Mouse (Mus musculus): ENCODE data around the gene Flvcr2.
"Not testable (repeated sequence)": the region's sequence is repeated elsewhere in the genome, so short reads cannot be mapped to it uniquely, and the experiment has no call there.

The Flvcr2 gene

DNA sequence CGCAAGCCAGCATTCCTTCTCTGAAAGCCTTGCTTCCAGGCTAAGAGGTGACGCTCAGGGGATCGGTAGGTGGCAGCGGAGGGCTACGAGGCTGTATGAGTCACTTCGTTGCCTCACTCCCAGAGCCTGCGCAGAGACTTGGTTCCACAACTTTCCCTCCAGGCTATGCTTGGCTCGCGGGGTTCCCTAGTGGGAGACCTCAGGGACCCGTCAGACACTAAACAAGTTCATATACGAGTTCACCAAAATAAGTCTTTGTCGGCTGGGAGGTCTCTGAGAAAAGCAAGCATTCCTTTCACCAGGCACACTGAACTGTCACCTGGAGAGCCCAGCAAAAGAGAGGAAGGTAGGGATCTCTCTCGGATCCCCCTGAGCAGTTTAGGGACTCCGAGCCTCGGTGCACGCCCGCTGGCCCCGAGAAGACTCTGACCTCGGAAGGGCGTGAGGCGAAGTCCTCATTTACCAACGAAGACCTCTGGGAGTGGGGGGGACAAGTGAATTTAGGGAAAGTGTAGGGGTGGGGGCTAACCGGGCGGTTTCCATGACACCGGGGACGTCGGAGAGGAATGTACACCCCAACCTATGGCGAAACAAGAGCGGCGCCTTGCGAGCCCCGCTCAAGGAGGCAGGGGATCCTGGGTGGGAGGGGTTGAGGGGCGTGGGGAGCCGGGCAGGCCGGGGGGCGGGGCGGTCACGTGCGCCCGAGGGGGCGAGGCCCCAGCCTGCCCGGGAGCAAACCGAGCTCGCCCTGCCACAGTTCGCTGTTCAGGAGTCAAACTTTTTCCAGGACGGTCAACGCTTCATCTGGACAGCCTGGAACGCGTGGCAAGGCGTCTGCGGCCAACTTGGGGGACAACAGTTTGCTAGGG lies at the start of gene Flvcr2:
Gene Flvcr2 (plus strand): TSS at position 713 of the 869 bp plus-strand sequence.
- peak; percentile 88 for DNase-seq (ENCODE audit: low read depth, low spot score)

DNA sequence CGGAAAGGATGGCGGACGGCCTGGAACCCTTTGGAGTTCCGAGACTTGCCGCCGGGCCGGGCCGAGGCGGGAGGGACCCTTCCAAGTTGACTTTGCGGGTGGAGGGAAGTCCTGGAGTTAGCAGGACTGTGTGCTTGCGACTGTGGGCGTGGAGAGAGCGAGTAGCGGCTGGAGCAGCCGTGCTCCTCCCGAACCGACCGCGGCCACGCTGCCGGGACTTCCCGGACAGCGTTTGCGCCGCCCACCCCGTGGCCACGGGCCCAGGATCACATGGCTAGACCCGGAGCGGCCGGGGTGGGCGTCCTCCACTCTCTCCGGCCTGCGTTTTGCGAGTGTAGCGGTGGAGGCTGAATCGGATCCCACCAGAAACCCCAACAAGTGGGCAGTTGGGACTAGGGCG lies 48.2 kb upstream of the Flvcr2 start:
- DNase-seq (ENCODE audit: low read depth, low spot score) = not testable (repeated sequence)

DNA sequence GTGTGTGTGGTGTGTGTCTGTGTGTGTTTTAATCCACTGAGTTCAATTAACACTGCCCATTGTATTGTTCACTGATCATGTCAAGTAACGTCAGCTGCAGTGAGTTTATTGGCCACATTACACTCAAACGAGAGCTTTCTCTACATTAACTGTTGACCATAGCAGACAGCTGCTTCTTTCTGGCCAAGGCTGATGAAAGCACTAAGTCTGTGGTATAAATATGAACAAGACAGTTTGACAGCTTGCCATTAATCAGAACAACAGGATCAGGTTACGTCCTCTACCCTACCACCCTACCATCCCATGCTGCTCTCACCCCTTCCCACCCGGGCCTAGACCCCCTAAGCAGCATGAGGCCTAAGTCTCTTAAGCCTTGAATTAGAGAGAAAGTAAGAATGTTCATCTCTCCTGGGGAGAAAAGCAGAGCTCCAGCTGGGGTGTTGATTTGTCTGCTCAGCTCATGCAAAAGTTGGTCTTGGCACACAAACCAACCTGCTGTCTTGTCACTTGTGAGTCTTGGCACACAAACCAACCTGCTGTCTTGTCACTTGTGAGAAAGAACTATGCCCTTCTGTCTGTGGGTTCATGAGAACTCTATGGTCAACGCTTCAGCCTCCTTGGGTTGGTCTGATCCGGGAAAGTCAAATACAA lies 46.0 kb upstream of the Flvcr2 start:
- DNase-seq (ENCODE audit: low read depth, low spot score) = no peak

DNA sequence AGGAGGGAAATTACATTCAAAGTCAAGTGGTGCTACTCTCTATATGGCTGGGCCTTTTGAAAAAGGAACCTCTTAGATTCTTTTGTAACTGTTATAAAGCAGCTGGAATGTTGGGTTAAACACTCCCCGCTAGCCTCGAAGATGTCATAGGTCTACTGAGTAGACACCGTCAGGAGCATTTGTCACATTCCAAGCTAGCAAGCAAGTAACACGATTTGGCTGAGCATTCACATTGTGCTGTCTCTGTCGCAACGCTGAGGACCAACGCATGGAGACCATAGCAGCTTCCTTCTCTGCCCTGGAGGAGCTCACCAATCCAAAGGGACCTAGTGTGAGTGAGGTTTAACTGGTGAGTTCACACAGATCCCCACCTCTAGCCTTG lies 45.5 kb upstream of the Flvcr2 start:
- peak; percentile 47 for DNase-seq (ENCODE audit: low read depth, low spot score)

DNA sequence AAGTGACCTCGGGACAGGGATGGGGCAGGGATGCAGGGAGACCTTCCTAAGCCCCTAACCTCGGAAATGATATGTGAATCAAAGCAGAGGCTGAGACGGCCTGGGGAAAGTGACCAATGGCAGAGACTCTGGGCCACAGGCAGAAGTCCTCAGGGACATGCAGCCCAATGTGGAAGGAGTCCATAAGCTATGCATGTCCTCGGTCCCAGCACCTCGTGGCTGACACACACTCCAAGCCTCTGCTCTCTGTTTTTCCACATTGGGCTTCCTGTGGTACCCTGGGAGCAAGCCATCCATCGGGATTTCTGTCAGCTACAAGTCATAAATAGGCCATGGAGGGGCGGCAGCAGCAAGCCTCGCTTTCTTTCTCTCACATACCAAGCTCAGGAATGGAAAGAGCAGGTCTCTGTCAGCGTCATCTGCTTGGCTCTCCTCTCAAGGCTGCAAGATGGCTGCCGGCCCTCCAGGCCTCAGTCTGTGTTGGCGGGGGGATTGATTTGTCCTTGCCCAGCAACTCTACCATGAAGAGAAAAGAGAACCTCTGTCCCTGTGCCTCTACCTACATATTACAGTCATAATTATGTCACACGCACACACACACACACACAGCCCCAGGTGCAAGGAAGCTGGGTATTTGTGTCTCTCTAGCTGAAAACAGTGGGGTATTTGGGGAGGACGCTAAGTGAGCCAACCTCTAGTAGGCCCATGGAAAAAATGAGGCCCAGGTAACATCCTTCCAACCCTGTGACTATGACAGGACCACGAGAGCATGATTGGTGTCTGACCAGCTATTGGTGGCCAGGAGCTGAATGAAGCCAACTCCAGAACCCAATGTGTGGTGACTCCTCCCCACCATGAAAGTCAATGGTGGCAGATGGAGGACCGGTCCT lies 43.9 kb upstream of the Flvcr2 start:
- DNase-seq (ENCODE audit: low read depth, low spot score) = no peak

DNA sequence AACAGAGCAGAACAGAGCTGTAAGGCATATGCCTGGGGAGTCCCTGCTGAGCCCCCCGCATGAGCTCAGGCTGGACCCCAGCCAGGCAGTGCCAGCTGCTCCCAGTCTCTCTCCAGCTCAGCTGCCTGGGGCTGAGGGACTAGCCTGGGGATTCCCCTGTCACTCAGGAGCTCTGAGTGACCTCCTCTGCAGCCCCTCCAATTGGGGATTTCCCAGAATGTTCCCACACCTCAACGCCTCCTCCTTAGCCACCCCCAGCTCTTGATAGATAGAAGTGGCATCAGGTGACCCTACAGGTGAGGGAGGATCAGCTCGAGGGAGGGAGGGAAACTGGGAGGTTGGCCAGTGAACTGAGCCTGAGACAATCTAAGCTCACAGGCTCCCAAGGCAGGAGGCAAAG lies 42.8 kb upstream of the Flvcr2 start:
- DNase-seq (ENCODE audit: low read depth, low spot score) = no peak

DNA sequence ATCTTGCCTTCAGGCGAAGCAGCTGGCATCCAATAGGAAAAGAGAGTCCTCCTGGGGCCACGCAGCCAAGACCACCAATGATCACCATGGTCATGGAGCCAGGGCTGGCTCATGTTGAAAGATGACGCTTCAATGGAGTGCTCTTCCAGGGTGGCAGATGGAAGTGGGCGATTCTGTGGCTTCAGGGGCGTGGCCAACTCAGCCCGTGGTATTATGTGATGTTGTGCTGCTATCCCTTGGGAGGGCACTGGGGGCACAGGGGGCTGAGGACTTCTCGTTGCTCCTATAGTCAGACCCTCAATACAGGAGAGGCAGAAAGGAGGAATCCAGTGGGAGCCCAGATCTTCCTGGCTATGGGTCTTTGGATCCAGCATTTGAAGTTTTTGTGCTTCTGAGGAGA lies 41.8 kb upstream of the Flvcr2 start:
- peak; percentile 38 for DNase-seq (ENCODE audit: low read depth, low spot score)

DNA sequence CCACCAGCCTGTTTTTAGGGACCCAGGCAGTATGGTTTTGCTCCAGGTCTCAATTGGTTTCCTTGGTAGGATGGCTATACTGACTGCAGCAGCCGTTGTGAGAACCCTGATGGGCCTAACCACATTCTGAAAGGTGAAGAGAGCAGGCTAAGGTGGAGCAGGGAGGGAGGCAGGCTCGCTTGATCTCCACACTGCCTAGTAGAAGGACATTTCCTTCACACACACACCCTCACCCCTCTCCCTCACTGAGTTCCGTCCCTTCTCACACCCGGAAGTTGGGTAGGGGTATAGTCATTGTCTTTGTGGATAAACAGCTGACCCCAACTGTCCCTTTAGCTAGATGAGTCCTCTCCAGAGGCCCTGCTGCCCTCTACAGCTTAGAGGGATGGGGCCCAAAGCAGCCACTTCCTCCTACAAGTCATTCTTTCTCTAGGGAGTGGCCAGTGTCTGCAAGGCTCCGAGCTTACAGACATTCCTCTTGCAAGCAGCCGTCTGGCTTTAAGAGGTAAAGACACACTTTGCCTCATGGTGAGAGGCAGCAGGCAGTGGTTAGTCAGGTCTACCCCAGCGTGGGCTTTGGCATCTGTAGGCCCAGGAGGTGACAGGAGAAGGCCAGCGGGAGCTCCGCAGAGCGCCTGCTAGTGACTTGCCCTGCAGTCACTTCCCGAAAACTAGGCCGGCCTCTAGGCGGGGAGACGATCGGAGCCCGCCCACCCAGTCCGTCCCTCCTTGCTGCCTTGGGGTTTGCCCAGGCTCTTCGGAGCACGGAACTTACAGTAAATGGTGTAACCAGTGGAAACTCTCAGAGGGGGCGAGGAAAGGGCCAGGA lies 41.1 kb upstream of the Flvcr2 start:
- peak; percentile 78 for DNase-seq (ENCODE audit: low read depth, low spot score)

DNA sequence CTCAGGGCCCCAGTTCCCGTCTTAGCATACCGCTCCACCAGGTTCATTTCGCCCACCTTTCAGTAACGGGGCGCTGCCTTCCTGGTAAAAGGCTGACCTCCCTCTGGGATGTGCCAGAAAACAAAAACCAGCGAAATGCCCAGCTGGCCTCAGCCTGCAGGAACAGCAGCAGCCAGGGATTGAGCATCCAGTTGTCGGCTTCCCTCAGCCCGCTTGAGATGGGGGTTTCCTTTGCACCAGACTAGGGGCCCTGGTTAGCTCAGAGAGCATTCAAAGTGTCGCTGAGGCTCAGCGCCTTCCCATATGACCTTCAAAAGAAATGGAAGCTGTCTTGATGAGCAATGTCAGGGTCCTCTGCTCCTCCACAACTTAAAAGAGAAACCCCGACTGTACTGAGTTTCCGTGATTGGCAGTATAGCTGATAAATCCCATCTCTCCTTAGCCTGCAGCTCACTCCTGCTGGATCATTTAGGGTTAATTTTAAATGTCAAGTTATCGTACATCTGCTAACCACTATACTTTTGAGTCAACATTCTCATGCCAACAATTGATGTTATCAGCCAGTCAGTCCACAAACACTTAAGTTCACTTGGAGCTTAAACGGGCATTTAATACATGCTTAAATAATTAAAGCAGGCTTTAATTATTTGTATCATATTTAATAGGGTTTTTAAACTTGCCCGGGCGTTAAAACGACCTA lies 40.4 kb upstream of the Flvcr2 start:
- no peak for DNase-seq (ENCODE audit: low read depth, low spot score)

DNA sequence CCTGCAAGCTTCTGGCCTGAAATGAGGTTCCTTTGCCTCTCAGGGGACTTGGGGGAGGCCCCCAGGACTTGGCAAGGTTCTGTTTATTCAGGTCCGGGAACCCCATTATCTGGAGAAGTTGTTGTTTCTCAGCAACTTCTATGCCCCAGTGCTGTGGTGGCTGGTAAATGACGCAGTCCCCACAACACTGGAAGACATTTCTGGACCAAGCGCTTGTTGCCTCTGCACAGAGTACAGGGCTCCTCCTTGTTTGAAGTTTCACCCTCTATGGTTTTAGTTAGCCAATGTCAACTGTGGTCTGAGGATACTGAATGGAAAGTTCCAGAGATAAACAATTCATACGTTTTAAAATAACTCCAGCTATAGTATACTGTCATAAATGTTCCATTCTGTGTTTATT lies 39.4 kb upstream of the Flvcr2 start:
- no peak for DNase-seq (ENCODE audit: low read depth, low spot score)

DNA sequence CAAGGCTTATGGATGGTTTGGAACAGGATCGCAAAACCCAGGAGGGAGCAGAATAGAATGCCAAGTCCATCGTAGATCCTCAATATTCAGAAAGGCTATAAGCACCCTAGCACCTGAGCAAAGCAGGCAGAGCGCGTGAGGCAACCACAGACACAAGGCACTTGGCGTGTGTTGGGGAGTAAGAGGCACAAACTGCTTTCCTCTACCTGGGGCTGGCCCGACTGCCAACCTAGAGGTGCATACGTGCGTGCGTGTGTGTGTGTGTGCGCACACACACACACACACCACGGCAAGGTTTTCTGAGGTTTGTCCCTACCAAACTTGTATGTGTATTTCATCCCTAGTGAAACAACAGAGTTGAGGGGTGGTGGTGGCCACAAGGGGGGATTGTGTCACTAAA lies 38.9 kb upstream of the Flvcr2 start:
- no peak for DNase-seq (ENCODE audit: low read depth, low spot score)

DNA sequence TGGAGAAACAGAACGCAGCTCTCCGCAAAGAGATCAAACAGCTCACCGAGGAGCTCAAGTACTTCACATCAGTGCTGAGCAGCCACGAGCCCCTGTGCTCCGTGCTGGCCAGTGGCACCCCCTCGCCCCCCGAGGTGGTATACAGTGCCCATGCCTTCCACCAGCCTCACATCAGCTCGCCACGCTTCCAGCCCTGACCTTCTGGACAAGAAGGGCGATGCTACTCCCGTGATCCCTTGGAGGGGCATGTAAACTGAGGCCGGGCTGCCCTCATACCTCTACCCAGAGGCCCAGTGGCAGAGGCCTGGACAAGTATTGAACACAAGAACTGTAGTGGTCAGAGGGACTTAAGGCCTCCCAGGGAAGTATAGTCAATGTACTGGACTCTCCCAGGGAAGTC lies 37.8 kb upstream of the Flvcr2 start:
- DNase-seq (ENCODE audit: low read depth, low spot score) = no peak

DNA sequence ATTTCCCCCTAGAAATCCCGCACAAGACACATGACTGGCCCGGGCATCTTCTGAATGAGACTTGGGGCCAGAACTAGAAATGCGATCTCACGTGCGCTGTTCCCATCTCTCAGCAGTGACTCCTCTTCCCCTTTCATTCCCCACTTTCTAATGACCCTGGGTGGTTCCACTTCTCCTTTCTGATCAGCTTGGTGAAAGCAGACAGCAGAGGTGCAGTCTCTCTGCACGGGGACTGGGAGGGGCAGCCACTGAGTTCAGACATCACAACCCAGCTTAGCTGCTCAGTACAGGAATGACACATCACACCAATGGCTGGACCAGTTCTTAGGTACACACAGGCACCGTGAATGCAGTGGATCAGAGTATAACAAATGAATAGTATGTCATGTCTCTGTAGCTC lies 35.6 kb upstream of the Flvcr2 start:
- DNase-seq (ENCODE audit: low read depth, low spot score) = no peak

DNA sequence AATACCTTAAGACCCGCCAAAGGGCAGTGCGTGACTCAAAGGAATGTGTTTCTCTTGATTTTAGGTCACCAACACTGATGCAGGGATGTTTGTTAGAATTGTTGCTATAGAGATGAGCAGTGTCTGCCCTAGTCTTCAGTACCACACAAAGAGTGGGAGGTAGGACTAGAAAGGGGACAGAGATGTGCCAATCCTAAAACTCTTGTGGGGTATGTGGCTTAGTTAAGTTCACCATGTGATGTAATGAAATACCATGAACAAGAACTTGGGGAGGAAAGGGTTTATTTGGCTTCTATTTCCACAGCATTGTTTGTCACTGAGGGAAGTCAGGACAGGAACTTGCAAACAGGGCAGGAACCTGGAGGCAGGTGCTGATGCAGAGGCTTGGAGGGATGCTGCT lies 33.8 kb upstream of the Flvcr2 start:
- DNase-seq (ENCODE audit: low read depth, low spot score) = no peak

DNA sequence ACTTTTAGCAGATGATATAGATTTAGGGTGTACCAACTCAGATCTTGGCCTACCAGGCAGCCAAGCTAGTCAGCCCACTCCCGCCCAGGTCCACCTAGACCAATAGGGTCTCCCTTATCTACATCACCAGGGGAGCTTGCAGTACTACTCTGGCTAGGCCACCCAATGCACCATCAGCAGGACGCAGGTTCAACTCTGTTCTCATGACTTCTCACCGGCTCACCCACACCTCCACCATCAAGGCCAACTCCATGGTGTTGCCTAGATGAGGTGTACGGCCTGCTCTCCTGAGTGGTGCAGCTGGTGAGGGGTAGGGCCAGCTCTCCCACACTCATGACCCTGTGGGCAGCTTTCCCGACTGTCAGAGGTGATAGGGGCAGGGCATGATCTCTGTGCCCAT lies 32.2 kb upstream of the Flvcr2 start:
- no peak for DNase-seq (ENCODE audit: low read depth, low spot score)

DNA sequence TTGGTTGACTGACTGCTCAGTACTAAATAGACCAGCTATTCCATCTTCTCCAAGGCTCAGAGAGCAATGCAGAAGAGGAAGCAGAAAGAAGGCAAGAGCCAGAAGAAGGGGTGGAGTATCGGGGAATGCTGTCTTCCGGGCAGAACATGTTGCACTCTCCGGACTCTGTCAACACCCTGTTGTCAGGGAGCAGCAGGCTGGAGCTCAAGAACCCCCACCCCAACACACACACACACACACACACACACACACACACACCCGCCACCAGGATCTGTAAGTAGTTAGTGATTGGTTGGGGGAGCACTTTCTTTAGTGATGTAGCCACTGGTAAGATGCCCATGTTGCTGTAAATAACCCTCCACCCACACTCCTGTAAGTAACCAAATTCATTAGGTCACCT lies 21.0 kb upstream of the Flvcr2 start:
- DNase-seq (ENCODE audit: low read depth, low spot score) = no peak

DNA sequence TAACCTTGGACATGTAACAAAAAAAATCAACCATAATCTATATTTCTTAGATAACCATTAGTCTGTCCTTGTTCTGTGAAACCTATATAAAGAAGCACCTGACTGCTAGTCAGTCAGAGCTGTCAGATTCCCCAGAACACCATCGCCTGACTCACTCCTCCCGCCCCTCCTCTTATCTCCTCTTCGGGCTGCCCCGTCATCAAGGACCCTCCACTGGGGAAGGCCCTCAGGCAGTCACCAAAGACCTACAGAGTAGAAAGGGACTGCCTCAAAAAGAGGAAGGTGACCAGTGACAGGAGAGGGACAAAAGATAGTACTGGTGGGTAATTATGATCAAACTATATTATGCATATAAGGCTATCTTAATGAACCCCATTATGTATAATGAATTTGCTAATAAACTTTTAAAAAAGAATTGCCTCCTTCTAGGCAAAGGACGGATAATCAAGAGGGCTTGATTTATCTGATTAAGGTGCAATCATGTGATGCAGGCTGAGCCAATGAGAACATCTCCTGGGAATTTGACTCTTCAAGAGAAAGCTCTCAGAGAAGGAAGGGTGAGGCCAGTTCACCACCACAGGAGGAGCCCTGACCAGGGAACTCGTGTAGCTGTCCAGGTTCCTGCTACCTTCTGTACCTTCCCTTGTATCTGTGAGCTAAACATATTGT lies 19.5 kb upstream of the Flvcr2 start:
- no peak for DNase-seq (ENCODE audit: low read depth, low spot score)

DNA sequence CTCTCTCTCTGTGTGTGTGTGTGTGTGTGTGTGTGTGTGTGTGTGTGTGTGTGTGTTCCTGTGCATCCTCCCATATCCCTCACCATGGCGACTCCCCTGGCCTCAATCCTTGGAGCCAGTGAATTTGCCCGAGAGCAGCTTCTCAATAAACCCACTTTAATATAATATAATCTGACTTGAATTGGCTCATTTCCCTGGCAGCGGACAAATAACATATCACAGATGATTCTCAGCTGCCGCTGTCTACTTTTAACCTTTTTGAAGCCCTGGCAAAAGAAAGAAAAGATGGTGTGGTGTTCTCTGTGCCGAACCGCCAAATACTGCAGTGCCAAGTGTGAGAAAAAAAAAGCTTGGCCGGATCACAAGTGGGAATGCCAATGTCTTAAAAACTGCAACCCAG lies 18.2 kb upstream of the Flvcr2 start:
- no peak for DNase-seq (ENCODE audit: low read depth, low spot score)

DNA sequence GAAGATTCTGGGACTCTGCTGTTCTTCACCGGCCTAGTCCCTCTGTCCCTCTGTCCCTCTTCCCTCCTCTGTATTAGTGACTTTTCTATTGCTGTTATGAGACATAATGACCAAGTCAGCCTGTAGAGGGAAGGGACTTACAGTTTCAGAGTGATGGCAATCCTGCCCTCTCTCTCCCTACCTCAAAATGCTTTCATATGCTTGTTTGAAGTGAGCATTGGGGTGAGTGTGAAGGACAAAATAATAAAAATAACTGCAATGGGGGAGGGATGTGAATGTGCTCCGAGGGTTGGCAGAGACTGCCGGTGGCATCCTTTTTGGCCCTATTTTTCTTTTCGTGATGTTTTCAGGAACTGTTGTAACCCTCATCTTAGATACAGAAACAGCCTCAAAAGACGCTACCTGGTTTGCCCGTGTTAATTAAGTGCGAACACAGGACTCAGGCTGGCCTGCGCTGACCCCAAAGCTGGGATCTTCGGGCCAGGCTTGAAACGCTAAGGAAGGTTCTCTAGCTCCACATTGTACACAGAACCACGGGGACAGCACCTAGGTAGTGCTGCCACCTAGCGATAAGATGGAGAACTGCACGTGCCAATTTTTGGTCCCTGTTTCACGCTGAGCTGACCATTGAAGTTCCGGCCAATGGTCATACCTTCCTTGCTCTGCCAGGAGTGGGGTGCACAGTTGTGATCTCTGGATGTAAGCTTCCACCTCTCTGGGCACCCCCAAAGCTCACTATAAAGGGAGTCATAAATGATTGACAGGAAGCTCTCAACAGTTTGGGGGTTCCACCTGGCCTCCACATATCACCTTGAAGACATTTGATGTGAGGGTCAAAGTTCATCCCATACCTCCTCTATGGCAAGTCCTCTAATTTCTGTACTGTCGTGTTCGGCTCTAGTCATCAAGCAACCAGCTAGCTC lies 17.1 kb upstream of the Flvcr2 start:
- peak; percentile 70 for DNase-seq (ENCODE audit: low read depth, low spot score)

Data from ZHBTc4 (cell line).